Mouse (Mus musculus) thymus, postnatal 14 days (tissue): ENCODE results near the gene Slc6a20b.

Experiments
- DNase-seq: peaks from one replicate; pipeline ENCODE4 v3.0.0; 2021

Slc6a20b gene

GRCm38 (mm10) chr9:123589240-123589910 lies 43.0 kb downstream of the Slc6a20b start:
- DNase-seq: no peak

- no peak for DNase-seq
These were observed 54.8 kb downstream of the Slc6a20b start for GRCm38 (mm10) chr9:123577360-123578192.

- DNase-seq: no peak
These were observed 77.8 kb downstream of the Slc6a20b start for GRCm38 (mm10) chr9:123554599-123554998.
